Mouse (Mus musculus) cerebellum, adult 8-10 months (tissue): ENCODE data around the gene Lax1.
"Not testable (repeated sequence)": the region's sequence is repeated elsewhere in the genome, so short reads cannot be mapped to it uniquely, and the experiment has no call there.

Experiments used
- DNase-seq: peaks from one replicate; pipeline ENCODE4 v3.0.0; 2022

Lax1 gene

DNA sequence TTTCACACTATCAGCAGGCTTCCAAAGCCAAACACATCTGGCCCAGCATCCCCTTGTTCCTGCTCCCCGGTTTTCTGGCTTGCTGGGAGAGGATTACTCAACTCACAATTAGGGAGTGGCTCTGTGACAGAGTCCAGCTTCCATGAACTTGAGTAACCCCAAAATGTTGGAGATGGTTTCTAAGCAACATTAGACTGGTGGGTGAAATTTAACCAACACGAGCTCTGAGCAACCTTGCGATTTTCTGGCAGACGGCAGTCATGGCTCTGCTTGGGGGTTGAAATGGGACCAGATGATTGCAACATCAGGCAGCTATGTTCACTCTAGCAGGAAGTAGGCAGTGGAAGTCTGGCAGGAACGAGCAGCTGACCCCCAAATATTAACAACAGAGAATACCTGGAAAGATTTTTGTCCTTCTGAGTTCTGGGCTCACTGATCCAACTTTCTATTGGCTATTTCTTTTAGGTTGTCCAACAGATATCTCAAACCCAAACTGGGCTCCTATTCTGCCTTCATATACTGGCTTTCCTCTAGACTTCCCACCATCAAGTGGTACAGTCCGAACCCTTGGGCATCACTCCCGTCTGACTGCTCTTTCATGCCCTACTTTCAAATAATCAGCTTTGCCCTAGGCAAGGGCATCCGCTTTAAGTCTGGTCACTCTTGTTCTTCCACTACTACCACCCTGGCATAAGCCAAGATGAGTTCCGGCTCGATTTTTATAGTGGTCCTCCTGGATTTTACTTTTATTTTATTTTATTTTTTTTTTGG lies 4.0 kb downstream of the Lax1 start:
- DNase-seq: no peak

DNA sequence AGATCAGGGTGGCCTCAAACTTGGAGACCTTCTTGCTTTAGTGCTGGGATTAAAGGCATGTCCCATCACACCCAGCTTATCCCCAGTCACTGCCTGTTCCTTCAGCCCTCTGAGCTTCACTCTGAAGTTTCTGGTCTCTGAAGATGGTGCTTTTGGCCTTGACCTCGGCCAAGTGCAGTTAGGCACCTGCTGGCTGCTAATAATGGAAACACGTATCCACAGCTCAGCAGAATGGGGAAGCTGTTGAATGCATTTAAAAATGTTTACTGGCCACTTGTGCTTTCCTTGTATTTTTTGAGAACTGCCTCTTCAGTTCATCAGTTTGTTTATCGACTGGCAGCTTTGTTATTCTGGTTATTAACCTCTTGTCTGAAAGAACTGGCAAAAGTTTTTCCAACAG lies 18.1 kb downstream of the Lax1 start:
- DNase-seq: no peak

- no peak for DNase-seq
Measured at GRCm38 (mm10) chr1:133671266-133671665, 18.6 kb downstream of the Lax1 start.

GRCm38 (mm10) chr1:133670776-133671175 lies 19.1 kb downstream of the Lax1 start:
- no peak for DNase-seq

- DNase-seq: no peak
Measured at GRCm38 (mm10) chr1:133670190-133670589, 19.7 kb downstream of the Lax1 start.

DNA sequence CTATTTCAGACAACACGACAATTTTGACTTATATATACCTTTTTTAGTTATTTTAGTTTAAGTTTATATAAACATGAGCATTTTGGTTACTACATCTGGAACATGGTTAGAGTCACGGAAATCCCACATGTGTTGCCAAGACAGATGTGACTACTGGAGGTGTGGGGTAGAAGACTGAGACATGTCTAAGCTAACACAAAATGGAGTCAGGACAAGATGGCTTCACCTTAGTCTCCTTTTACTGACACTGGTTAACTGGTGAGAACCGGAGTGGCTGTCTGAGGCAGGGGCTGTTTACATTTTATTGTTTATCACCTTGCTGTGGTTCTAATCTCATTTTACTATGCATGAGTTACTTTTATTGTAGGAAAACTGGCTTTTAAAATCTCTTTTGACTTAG lies 21.3 kb downstream of the Lax1 start:
- DNase-seq: no peak

DNA sequence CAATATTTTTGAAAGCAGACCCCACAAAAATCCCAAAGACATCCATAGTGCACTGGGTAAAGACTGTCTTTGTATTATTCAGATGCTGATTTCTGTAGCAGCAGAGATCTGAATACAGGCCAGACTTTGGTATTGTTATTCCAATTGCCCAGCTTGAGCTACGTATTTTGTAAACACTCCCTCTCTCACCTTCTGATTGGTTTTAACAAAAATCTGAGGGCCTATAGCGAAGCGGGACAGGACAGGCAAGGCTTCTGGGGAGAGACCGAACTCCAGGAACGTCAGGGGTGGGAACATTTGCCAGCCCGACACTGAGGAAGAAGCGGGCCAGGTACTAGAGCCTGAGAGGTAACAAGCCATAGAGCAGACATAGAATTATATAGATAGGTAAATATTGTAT lies 22.2 kb downstream of the Lax1 start:
- no peak for DNase-seq

- not testable (repeated sequence) for DNase-seq
Measured at GRCm38 (mm10) chr1:133665713-133666112, 24.2 kb downstream of the Lax1 start.

- DNase-seq: no peak
Measured at GRCm38 (mm10) chr1:133664203-133664970, 25.5 kb downstream of the Lax1 start.

- DNase-seq: no peak
Measured at GRCm38 (mm10) chr1:133663427-133663826, 26.5 kb downstream of the Lax1 start.

GRCm38 (mm10) chr1:133662941-133663340 lies 27.0 kb downstream of the Lax1 start:
- DNase-seq: no peak

- peak; percentile 86 for DNase-seq
Measured at GRCm38 (mm10) chr1:133661203-133661933, 28.5 kb downstream of the Lax1 start, which contains the start of gene Gm38394. Gene Gm38394 (minus strand): TSS chr1:133661318.

DNA sequence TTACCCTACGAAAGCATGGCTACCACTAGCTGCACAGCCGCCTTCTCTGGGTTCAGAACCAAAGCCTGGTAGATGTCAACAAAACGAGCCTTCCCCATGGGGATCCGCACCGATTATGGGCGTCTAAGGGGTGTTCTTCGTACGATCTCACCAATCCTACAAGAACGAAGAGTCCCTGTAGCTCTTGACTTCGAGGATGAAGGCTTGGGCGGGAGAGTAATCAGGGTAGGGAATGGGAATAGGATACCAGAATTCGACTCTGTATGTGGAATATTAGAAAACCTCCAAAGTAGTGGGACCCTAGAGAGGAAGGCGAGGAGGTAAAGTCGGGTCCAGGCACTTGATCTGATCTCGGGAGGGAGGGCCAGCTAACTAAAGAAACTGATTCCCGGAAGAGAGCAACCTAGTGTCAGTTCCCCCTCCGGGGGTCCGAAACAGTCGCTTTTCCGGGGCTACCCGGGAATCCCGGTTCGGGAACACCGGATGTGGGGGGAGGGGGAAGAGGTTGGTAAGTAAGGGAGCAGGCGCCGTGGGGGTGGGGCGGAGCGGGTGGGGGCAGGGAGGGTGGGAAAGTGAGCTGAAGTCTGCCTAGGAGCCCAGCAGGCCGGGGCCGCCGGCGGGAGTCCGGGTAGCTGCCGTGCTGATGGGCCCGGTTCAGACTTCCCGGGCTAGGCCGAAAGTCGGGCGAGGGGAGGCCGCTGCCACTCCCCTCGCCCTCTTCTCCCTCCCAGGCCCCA lies 29.3 kb downstream of the Lax1 start, which contains the start of gene Zbed6:
TSS of gene Zbed6 (minus strand) at position 420 of the 737 bp plus-strand sequence.
- DNase-seq: peak; percentile 53

DNA sequence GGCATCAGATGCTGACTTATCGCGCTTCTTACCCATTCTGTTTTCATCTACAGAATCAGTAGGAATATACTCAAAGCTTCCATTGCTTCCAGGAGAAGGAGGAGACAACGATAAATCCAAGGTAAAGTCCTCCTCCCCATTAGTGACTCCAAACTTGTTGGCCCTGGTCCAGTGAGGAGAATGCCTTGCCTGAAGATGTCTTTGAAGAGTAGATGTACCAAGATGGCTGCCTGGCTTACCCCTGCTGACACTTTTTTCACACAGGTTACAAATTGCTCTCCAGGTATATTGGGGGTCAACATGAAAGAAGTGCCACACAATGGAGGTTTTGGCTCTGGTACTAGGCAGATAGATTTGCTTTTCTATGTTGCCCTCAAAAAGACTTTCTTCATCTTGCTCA lies 31.0 kb downstream of the Lax1 start:
- peak; percentile 18 for DNase-seq

DNA sequence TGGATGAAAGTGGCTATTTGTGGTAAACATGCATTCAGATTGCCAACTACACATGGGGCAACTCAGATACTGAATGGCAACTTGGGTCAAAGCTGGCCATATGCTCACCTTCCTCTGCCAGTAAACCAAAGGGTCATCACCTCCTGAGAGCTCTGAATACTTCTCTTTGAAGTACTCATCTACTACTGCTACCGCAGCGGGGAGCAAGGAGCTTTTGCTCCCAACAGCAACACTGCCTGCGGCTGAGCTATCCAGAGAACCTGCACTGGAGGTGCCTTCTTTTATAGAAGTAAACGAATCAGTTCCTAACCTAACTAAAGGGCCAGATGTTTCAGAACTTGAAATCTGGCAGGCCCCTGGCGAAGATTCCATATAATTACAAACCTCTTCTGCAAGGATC lies 33.1 kb downstream of the Lax1 start:
- no peak for DNase-seq

- DNase-seq: no peak
Measured at GRCm38 (mm10) chr1:133653033-133653432, 36.9 kb downstream of the Lax1 start.

DNA sequence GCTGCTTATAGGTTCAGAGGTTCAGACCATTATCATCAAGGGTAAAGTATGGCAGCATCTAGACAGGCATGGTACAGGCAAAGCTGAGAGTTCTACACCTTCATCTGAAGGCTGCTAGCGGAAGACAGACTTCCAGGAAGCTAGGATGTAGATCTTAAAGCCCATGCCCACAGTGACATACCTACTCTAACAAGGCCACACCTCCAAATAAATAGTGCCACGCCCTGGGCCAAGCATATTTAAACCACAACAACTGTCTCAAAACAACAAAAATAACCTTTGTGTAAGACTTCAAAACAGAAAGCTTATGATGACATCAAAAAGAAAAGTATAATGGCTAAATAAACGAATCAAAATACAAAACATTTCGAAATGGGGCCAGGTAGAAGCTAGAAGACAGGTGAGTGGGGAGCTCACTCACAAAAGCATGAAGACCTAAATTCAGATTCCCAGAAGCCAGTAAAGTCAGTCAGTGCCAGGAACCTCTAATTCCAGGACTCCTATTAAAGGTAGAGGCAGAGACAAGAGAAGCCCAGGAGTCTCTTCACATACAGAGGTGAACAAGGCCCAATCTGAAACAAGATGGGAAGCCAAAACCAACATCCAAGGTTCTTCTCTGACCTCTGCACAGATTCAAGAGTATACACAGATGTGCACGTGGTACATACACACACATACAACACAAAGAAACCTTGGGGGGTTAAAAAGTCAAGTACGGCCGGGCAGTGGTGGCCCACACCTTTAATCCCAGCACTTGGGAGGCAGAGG lies 39.4 kb downstream of the Lax1 start:
- no peak for DNase-seq

GRCm38 (mm10) chr1:133645652-133646051 lies 44.3 kb downstream of the Lax1 start:
- DNase-seq: no peak

DNA sequence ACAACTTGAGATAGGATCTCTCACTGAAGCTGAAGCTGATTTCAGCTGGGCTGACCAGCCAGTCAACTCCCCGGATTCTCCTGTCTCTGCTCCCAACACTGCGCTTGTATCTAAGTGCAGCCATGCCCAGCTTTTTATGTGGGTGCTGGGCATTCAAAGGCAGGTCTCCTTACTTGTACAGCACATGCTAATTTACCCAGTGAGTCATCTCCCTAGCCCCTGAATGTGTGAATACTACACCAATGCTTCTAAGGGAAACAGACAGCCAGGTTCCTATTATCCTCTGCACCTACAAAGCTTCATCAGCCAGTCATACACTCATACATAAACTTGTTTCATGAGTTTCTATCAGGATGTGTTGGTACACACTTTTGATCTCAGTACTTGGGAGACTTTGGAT lies 48.7 kb downstream of the Lax1 start:
- DNase-seq: no peak

GRCm38 (mm10) chr1:133638517-133638916 lies 51.4 kb downstream of the Lax1 start:
- no peak for DNase-seq

DNA sequence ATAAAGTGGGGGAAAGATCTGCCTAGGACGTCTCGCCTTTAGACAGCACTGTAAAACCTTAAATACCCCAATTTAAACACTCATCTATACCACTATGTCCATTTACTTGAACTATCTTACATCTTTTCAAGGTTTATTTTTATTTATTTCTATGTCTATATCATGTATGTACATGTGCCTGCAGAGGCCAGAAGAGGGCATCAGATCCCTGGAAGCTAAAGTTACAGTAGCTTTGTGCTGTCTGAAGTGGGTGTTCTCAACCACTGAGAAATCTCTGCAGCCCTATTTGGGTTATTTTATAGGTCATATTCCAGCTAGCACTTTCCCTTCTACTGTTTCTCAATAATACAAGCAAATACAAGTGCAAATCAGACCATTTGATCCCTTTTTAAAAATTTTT lies 57.7 kb downstream of the Lax1 start:
- DNase-seq: no peak
